Mouse (Mus musculus) adrenal gland, adult 18-20 months (tissue): ENCODE measurements around the gene Sh3d19. TPM values are rescaled to one million over a fixed set of nuclear protein-coding genes. Genes with fewer than 3 reads are reported as not detected.

Source experiments
- DNase-seq, 2 experiments: peaks; one replicate each; pipeline ENCODE4 v3.0.0; 2021 to 2022; ENCODE audit warnings: low spot score in 2 of 2
- long read RNA-seq, 2 experiments: library from polyadenylated mRNA; stranded (forward); transcript quantifications; one replicate each; pipeline ENCODE4 v2.0.0; 2021
- total RNA-seq, 2 experiments: library from RNA; stranded (reverse); gene quantifications; 1 replicate in 1 of 2; 2 replicates in 1 of 2; pipeline ENCODE4 v1.2.3; 2021

Gene Sh3d19
- 10 to 100 TPM; 10.6 to 16.6 TPM for total RNA-seq
- long read RNA-seq, experiment 1, full-length matches to known transcripts = 1 of 3 reads
- long read RNA-seq, experiment 1, partial matches to known transcripts = 0 of 3 reads
- long read RNA-seq, experiment 1, other reads (novel, unspliced or antisense) = 2 of 3 reads
- long read RNA-seq, experiment 2, partial matches to known transcripts = 2 of 4 reads
- long read RNA-seq, experiment 2, other reads (novel, unspliced or antisense) = 2 of 4 reads

GRCm38 (mm10) chr3:85970742-85971598 lies at the start of gene Sh3d19:
Gene Sh3d19, plus strand, starts transcription at chr3:85971109.
- peak; percentile 73 to 76 for DNase-seq

GRCm38 (mm10) chr3:85922331-85922730 lies 48.6 kb upstream of the Sh3d19 start:
- peak; percentile 39 to 70 for DNase-seq

GRCm38 (mm10) chr3:85923343-85923742 lies 47.6 kb upstream of the Sh3d19 start:
- DNase-seq = no peak

GRCm38 (mm10) chr3:85923954-85924945 lies 46.7 kb upstream of the Sh3d19 start:
- DNase-seq = peak; percentile 76 to 82

- no peak for DNase-seq
Observed at GRCm38 (mm10) chr3:85927296-85927695, 43.6 kb upstream of the Sh3d19 start.

- DNase-seq = no peak
Observed at GRCm38 (mm10) chr3:85928140-85928611, 42.7 kb upstream of the Sh3d19 start.

GRCm38 (mm10) chr3:85929711-85930110 lies 41.2 kb upstream of the Sh3d19 start:
- peak in 1 of 2 experiments; percentile 24 for DNase-seq

- DNase-seq = no peak
Observed at GRCm38 (mm10) chr3:85930671-85931255, 40.1 kb upstream of the Sh3d19 start.

- no peak for DNase-seq
Observed at GRCm38 (mm10) chr3:85931859-85932258, 39.0 kb upstream of the Sh3d19 start.

GRCm38 (mm10) chr3:85933586-85933985 lies 37.3 kb upstream of the Sh3d19 start:
- DNase-seq = no peak

- no peak for DNase-seq
Observed at GRCm38 (mm10) chr3:85950914-85951313, 20.0 kb upstream of the Sh3d19 start.

GRCm38 (mm10) chr3:85952696-85953283 lies 18.1 kb upstream of the Sh3d19 start:
- DNase-seq = no peak

- no peak for DNase-seq
Observed at GRCm38 (mm10) chr3:85955269-85955668, 15.6 kb upstream of the Sh3d19 start.

- DNase-seq = no peak
Observed at GRCm38 (mm10) chr3:85955704-85956103, 15.2 kb upstream of the Sh3d19 start.

GRCm38 (mm10) chr3:85959669-85960068 lies 11.2 kb upstream of the Sh3d19 start:
- no peak for DNase-seq

- no peak for DNase-seq
Observed at GRCm38 (mm10) chr3:85961134-85961533, 9.8 kb upstream of the Sh3d19 start.

- DNase-seq = no peak
Observed at GRCm38 (mm10) chr3:85965479-85965878, 5.4 kb upstream of the Sh3d19 start.

GRCm38 (mm10) chr3:85969040-85969439 lies 1.9 kb upstream of the Sh3d19 start:
- no peak for DNase-seq

- peak; percentile 8 to 22 for DNase-seq
Observed at GRCm38 (mm10) chr3:85971599-85971975, 678 bp downstream of the Sh3d19 start.
